Mouse (Mus musculus) limb, embryonic 14.5 days (tissue): ENCODE data around the gene D3Ertd751e. TPM values are rescaled to one million over a fixed set of nuclear protein-coding genes. Genes with fewer than 3 reads are reported as not detected.

Source experiments
- ATAC-seq: fragments of 200-750 bp; cut with Nextera tagmentation; 2 replicates; pipeline ENCODE4 v1.8.0; 2017; ENCODE audit warnings: low read depth, moderate number of reproducible peaks, moderate TSS enrichment; ENCODE audit not compliant: low FRiP score
- DNase-seq: peaks from one replicate; pipeline ENCODE4 v3.0.0-alpha.2; 2015; ENCODE audit warnings: low spot score
- H3K27ac ChIP-seq: fragments of 300-500 bp; sonication (generic); replicated peaks from 2 replicates; pipeline ENCODE4 v1.5.1; 2014; ENCODE audit warnings: low read depth, mild to moderate bottlenecking, low read length, moderate library complexity, mixed read lengths
- H3K27me3 ChIP-seq: fragments of 300-500 bp; sonication (generic); 2 replicates; pipeline ENCODE4 v1.6.1; 2014; ENCODE audit warnings: low read length, mixed read lengths; ENCODE audit not compliant: control insufficient read depth, insufficient read depth
- H3K36me3 ChIP-seq: fragments of 300-500 bp; sonication (generic); 2 replicates; pipeline ENCODE4 v1.6.1; 2014; ENCODE audit warnings: mild to moderate bottlenecking, low read length, moderate library complexity, mixed read lengths; ENCODE audit not compliant: control insufficient read depth, insufficient read depth
- H3K4me1 ChIP-seq: fragments of 300-500 bp; sonication (generic); 2 replicates; pipeline ENCODE4 v1.6.1; 2014; ENCODE audit warnings: antibody characterized with exemption, low read length, mixed read lengths; ENCODE audit not compliant: control insufficient read depth, insufficient read depth
- H3K4me2 ChIP-seq: fragments of 300-500 bp; sonication (generic); replicated peaks from 2 replicates; pipeline ENCODE4 v1.6.1; 2014; ENCODE audit warnings: low read depth, mild to moderate bottlenecking, low read length, moderate library complexity; ENCODE audit not compliant: severe bottlenecking
- H3K4me3 ChIP-seq: fragments of 300-500 bp; sonication (generic); replicated peaks from 2 replicates; pipeline ENCODE4 v1.5.1; 2014; ENCODE audit warnings: low read length
- H3K9ac ChIP-seq: fragments of 300-500 bp; sonication (generic); 2 replicates; pipeline ENCODE4 v1.6.1; 2014; ENCODE audit warnings: mild to moderate bottlenecking, low read depth, low read length, moderate library complexity; ENCODE audit not compliant: severe bottlenecking
- H3K9me3 ChIP-seq: fragments of 300-500 bp; sonication (generic); 2 replicates; pipeline ENCODE4 v1.6.1; 2016; ENCODE audit warnings: low read length; ENCODE audit not compliant: control insufficient read depth
- POLR2A ChIP-seq: fragments of 200-500 bp; IDR thresholded peaks from 2 replicates; pipeline ENCODE4 v1.8.0; 2012; ENCODE audit warnings: inconsistent platforms, mild to moderate bottlenecking, moderate library complexity, borderline replicate concordance; ENCODE audit not compliant: insufficient read depth, insufficient read length; ENCODE audit errors: extremely low read depth
- WGBS: fragments of 180-500 bp; shearing (Covaris S2); extraction: QIAGEN DNeasy Blood & Tissue Kit; methylation state at CpG from one replicate; pipeline ENCODE4 v1.1.7; 2014; 5-methylcytosine and 5-hydroxymethylcytosine counted together
- polyA plus RNA-seq, 2 experiments: library from polyadenylated mRNA; depleted of rRNA in 1 of 2; stranded (reverse) in 1 of 2; unstranded in 1 of 2; fragments of >200 nt; fragmentation: Nextera tagmentation in 1 of 2; extraction: Ambion mirVana in 1 of 2; gene quantifications; 2 replicates each; pipeline versions ENCODE4 v1.2.1 to v1.2.3; 2012 to 2014

Gene D3Ertd751e
- polyA plus RNA-seq, 2 experiments, result 7.8 to 12.2 TPM

DNA sequence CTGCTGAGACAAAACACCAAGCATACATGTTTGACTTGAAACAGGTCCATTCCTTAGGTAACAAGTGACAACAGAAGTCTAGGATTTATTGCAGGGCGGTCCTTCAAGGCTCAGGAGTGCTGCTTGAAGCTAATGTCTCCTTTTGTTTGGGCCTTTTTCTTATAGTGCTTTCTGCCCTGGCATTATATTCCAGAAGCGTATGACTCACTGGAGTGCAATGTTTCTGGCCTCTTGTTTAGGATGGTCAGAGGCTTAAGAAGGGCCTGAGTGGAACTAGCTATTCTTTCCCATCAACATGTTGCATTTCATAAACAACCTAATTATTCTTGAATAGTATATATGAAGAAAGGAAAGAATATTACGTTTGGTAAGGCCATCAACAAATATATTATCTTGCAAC lies 19.7 kb downstream of the D3Ertd751e start:
- WGBS, result 87% methylated on average over 3 of the region's 3 CpGs
- no peaks in the 10 kb centered on the region for H3K27me3 ChIP-seq
- no peak overlapping the region for H3K9ac ChIP-seq
- H3K4me1 ChIP-seq, result no peaks in the 10 kb centered on the region
- no peak overlapping the region for H3K27ac ChIP-seq
- H3K4me3 ChIP-seq, result no peak overlapping the region
- H3K9me3 ChIP-seq, result no peaks in the 10 kb centered on the region
- no peak overlapping the region for H3K4me2 ChIP-seq
- no peaks in the 10 kb centered on the region for H3K36me3 ChIP-seq
- DNase-seq, result no peak
- TF ChIP-seq POLR2A, result no peak
- ATAC-seq, result no peak

DNA sequence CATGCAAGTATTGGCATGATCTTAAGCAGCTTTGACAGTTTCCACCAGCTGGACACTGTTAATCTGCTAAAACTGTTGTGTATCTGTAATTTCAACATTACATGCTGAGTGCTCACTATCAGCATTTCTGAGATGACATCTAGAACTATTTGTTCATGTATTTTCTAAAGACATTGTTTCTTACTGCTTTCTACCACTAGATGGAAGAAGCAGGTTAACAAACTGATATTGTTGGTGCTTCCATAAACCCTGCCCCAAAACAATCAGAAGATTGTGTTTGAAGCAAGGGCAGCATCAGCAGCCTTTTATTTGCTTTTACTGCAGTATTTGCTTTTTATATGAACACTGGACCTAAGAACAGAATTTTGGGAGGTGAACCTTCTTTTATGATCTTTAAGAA lies 70.0 kb downstream of the D3Ertd751e start:
- no peak for TF ChIP-seq POLR2A
- H3K4me1 ChIP-seq, result no peaks in the 10 kb centered on the region
- no peak overlapping the region for H3K4me2 ChIP-seq
- H3K36me3 ChIP-seq, result no peaks in the 10 kb centered on the region
- no peak for ATAC-seq
- no peaks in the 10 kb centered on the region for H3K27me3 ChIP-seq
- H3K9me3 ChIP-seq, result no peaks in the 10 kb centered on the region
- no peak for DNase-seq
- no peak overlapping the region for H3K4me3 ChIP-seq
- H3K27ac ChIP-seq, result no peak overlapping the region
- no peak overlapping the region for H3K9ac ChIP-seq

Other genes starting within 250 kb of the D3Ertd751e start
- gene Jade1, start 186.9 kb upstream of the D3Ertd751e start, polyA plus RNA-seq (2012; rRNA removed), result 8.8 and 9.1 TPM in 2 replicates
- 12.8 and 13.7 TPM in 2 replicates for gene Jade1, start 186.9 kb upstream of the D3Ertd751e start, polyA plus RNA-seq (2014; fragmentation: Nextera tagmentation; extraction: Ambion mirVana)
- gene Sclt1, start 97 bp upstream of the D3Ertd751e start, polyA plus RNA-seq (2012; rRNA removed), result 11.8 and 15.2 TPM in 2 replicates
- gene Sclt1, start 97 bp upstream of the D3Ertd751e start, polyA plus RNA-seq (2014; fragmentation: Nextera tagmentation; extraction: Ambion mirVana), result 19.7 and 20.0 TPM in 2 replicates